ENCODE assay signal across 8 mouse cellular contexts in genomic region chr6:8935705-8936104, GRCm38 (mm10). TPM values are rescaled to one million over a fixed set of nuclear protein-coding genes. Genes with fewer than 3 reads are reported as not detected.
DNase-seq lines count a peak whose midpoint lies in the region; ATAC-seq lines count a peak whose summit lies in the region.

No protein-coding gene starts in this region.

- ATAC-seq in cerebellum, adult (ENCODE audit: insufficient number of reproducible peaks, low FRiP score, low TSS enrichment), result peak; percentile 80
- ATAC-seq in forebrain, embryonic 16.5 days, result peak; percentile 96
- ATAC-seq in megakaryocyte-erythroid progenitor cell, adult 5-6 weeks (replicated peaks; ENCODE audit: low FRiP score, low TSS enrichment, poor library complexity, severe bottlenecking), result peak; percentile 84
- ATAC-seq in stomach, embryonic 15.5 days (ENCODE audit: insufficient read depth, low FRiP score, low read depth), result no peak

- H3K36me3 ChIP-seq in forebrain, embryonic 16.5 days (ENCODE audit: control insufficient read depth, insufficient read depth), result no peaks in the 10 kb centered on the region
- H3K36me3 ChIP-seq in stomach, embryonic 15.5 days, result no peaks in the 10 kb centered on the region

- H3K9me3 ChIP-seq in forebrain, embryonic 16.5 days (ENCODE audit: control insufficient read depth, low read length), result no peaks in the 10 kb centered on the region
- no peaks in the 10 kb centered on the region for H3K9me3 ChIP-seq in stomach, embryonic 15.5 days

- no peak overlapping the region for H3K4me3 ChIP-seq in forebrain, embryonic 16.5 days (replicated peaks; ENCODE audit: low read length)
- H3K4me3 ChIP-seq in stomach, embryonic 15.5 days (replicated peaks), result no peak overlapping the region

- H3K27ac ChIP-seq in forebrain, embryonic 16.5 days (ENCODE audit: low read length), result no peak overlapping the region
- no peak overlapping the region for H3K27ac ChIP-seq in stomach, embryonic 15.5 days

- no peaks in the 10 kb centered on the region for H3K27me3 ChIP-seq in forebrain, embryonic 16.5 days (replicated peaks; ENCODE audit: control insufficient read depth, insufficient read depth, low read length)
- H3K27me3 ChIP-seq in stomach, embryonic 15.5 days (replicated peaks), result no peaks in the 10 kb centered on the region

- H3K9ac ChIP-seq in forebrain, embryonic 16.5 days (replicated peaks; ENCODE audit: low read depth, low read length), result no peak overlapping the region
- H3K9ac ChIP-seq in stomach, embryonic 15.5 days, result no peak overlapping the region

- 14% methylated on average over 5 of the region's 5 CpGs for WGBS in forebrain, embryonic 16.5 days
- 18% methylated on average over 5 of the region's 5 CpGs for WGBS in large intestine, adult 2 months
- 11% methylated on average over 5 of the region's 5 CpGs for WGBS in stomach, embryonic 15.5 days

- H3K4me1 ChIP-seq in forebrain, embryonic 16.5 days (replicated peaks; ENCODE audit: control insufficient read depth, insufficient read depth, low read length), result peaks cover 4% of the 10 kb centered on the region
- H3K4me1 ChIP-seq in stomach, embryonic 15.5 days, result no peaks in the 10 kb centered on the region

- DNase-seq in cerebellum, adult 11 months, result no peak
- DNase-seq in A20 (ENCODE audit: low read depth, low spot score), result peak; percentile 77
- peak; percentile 39 for DNase-seq in c-Kit-positive CD71-positive TER-119-negative erythroid progenitor cells, embryonic 14.5 days (ENCODE audit: low read depth)
- DNase-seq in large intestine, adult 2 months (ENCODE audit: low read depth, low spot score), result peak; percentile 29

- peak overlapping the region; percentile 26 for H3K4me2 ChIP-seq in forebrain, embryonic 16.5 days (ENCODE audit: low read length)
- peak overlapping the region; percentile 30; the same call in 1 of the 2 replicates for H3K4me2 ChIP-seq in stomach, embryonic 15.5 days

RNA-seq across cellular contexts. Expression of gene Nxph1, which starts 12.5 kb away (rescaled TPM):
- 46.7 and 47.6 TPM in 2 replicates for polyA plus RNA-seq in forebrain, embryonic 16.5 days (2015; fragmentation: Nextera tagmentation; extraction: Ambion mirVana)
- 0.02 TPM in 1 of 2 replicates, not detected in the other for polyA plus RNA-seq in large intestine, adult 2 months (2012; rRNA removed)
- total RNA-seq in megakaryocyte-erythroid progenitor cell, adult 5-6 weeks (2014; fragmentation: Nextera tagmentation), result not detected in 2 replicates
- total RNA-seq in megakaryocyte-erythroid progenitor cell, adult 5-6 weeks (2017), result not detected in 2 replicates
- 0.39 and 0.63 TPM in 2 replicates for polyA plus RNA-seq in stomach, embryonic 15.5 days (2015; fragmentation: Nextera tagmentation; extraction: Ambion mirVana)

Comparison
In these comparisons a context has a peak if more than half of its experiments do, and no peak if none do; other contexts are left out.
1. RNA of gene Nxph1, which starts 12.5 kb away (polyA plus RNA-seq): 46.7 to 47.6 TPM in forebrain, embryonic 16.5 days; 0.39 to 0.63 TPM in stomach, embryonic 15.5 days and 0.02 TPM in large intestine, adult 2 months; every median in the first group is over 10 times any median in the second.